Mouse (Mus musculus): ENCODE data around the gene Clmp.

- no peak for TF ChIP-seq POLR2A (IDR thresholded peaks at IDR 0.05; ENCODE audit: borderline replicate concordance, control insufficient read depth, low read depth, low read length)
- TF ChIP-seq CTCF (IDR thresholded peaks at IDR 0.05; ENCODE audit: control insufficient read depth, insufficient read depth, low read length) = no peak
Observed at GRCm38 (mm10) chr9:40784374-40784967, 98.7 kb downstream of the Clmp start.
